Mouse (Mus musculus) cerebellum, adult 2 months (tissue): ENCODE measurements around the gene A630095E13Rik.

Experiments used
- CTCF ChIP-seq: fragments of 200-500 bp; IDR thresholded peaks from 2 replicates; pipeline ENCODE4 v1.5.1; 2011; ENCODE audit warnings: low read depth, mild to moderate bottlenecking, control low read depth, low read length, moderate library complexity, borderline replicate concordance; ENCODE audit not compliant: insufficient read depth
- POLR2A ChIP-seq: fragments of 200-500 bp; IDR thresholded peaks from 2 replicates; pipeline ENCODE4 v1.6.1; 2011; ENCODE audit warnings: low read length, control low read depth, borderline replicate concordance; ENCODE audit not compliant: insufficient read depth

DNA sequence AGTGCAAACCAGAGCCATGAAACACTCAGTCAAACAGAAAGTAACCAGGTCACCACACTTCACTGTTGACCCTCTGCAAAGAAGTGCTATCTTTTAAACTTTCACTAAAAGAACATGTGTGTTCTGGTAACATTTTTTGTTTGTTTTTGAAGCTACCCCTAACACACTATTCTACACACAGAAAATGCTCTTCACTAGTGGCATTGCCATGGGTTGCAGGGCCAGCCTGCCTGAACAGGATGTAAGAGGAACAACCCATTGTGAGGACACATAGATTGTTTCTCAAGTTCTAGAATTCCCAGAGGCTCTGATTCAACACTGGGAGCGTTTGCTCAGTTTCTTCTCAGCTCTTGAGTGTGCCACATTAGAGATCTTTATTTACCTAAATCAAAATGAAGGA is 49.7 kb upstream of the A630095E13Rik start, which contains the start of gene Acrv1:
- TF ChIP-seq POLR2A (no peak), CTCF (no peak)
